ENCODE assay signal across 13 mouse cellular contexts in the genomic region with DNA sequence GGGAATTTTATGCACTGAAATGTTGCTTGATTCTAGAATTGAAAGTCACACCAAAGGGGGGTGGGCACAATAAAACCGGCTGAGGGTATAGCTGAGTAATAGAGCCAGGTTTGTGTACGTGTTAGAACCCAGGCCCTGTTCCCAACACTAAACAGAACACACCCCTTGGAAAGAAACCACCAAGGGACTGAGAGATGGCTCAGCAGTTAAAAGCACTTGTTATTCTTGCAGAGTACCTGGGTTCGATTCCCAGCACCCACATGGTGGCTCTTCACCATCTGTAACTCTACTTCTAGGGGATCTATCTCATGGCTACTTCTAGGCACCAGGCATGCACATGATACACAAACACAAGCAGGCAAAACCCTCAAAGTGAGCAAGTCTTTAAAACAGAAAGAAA. TPM values are rescaled to one million over a fixed set of nuclear protein-coding genes. Genes with fewer than 3 reads are reported as not detected.
A peak's percentile ranks its signal among the peaks of the same experiment; 100 is the strongest.
DNase-seq lines count a peak whose midpoint lies in the region; ATAC-seq and TF ChIP-seq lines count a peak whose summit lies in the region.
"Had no signal": no experiment of that assay in that cellular context is flagged by ENCODE, and none has a peak within 500 bp of the region (broad histone marks: within the 10 kb centered on the region; RNA-seq: fewer than 3 reads in every experiment).

No protein-coding gene starts in this region.

- H3K27ac ChIP-seq in kidney, embryonic 15.5 days: peak overlapping the region; percentile 80
- H3K27ac ChIP-seq in CH12.LX (ENCODE audit: insufficient read depth, low read depth): peak overlapping the region; percentile 97
- H3K27ac ChIP-seq in bone marrow macrophage, adult 2 months (ENCODE audit: insufficient read depth, low read depth, low read length): peak overlapping the region; percentile 93
- H3K27ac ChIP-seq in intestine, embryonic 16.5 days (ENCODE audit: low read length): peak overlapping the region; percentile 41; the same call in 1 of the 2 replicates

- no peak overlapping the region for H3K9ac ChIP-seq in kidney, embryonic 15.5 days
- 0 out of 2 replicates have a peak overlapping the region, but pooled peaks have one; percentile 40 for H3K9ac ChIP-seq in CH12.LX (ENCODE audit: insufficient read depth, low read depth)
- no peak overlapping the region for H3K9ac ChIP-seq in intestine, embryonic 16.5 days (ENCODE audit: low read depth, low read length)

- TF ChIP-seq POLR2A in CH12.LX (IDR thresholded peaks at IDR 0.05; ENCODE audit: low read depth, low read length): no peak
- TF ChIP-seq POLR2A in bone marrow macrophage, adult 2 months (IDR thresholded peaks at IDR 0.05; ENCODE audit: borderline replicate concordance, low read depth, low read length): no peak

- peaks cover 10% of the 10 kb centered on the region for H3K79me2 ChIP-seq in CH12.LX (replicated peaks; ENCODE audit: control insufficient read depth, extremely low read depth, insufficient read depth, poor library complexity, severe bottlenecking)

- TF ChIP-seq RAD21 in CH12.LX (IDR thresholded peaks at IDR 0.05; ENCODE audit: low read depth, low read length): no peak

- 95% methylated on average over 3 of the region's 3 CpGs for WGBS in kidney, embryonic 15.5 days
- 85% methylated on average over 3 of the region's 3 CpGs for WGBS in intestine, embryonic 16.5 days

- TF ChIP-seq CTCF in CH12.LX (conservative IDR thresholded peaks at IDR 0.05 in 1 of 2, IDR thresholded peaks at IDR 0.05 in 1 of 2; ENCODE audit: low read depth in 2 of 2, low read length in 2 of 2): no peak
- TF ChIP-seq CTCF in bone marrow macrophage, adult 2 months (IDR thresholded peaks at IDR 0.05; ENCODE audit: low read depth, low read length): no peak

- H3K4me3 ChIP-seq in kidney, embryonic 15.5 days (replicated peaks): no peak overlapping the region
- H3K4me3 ChIP-seq in CH12.LX (replicated peaks in 1 of 3; ENCODE audit: low read depth in 2 of 3, low read length in 2 of 3, poor library complexity in 1 of 3): no peak overlapping the region
- H3K4me3 ChIP-seq in bone marrow macrophage, adult 2 months (ENCODE audit: insufficient read depth, low read length): peak overlapping the region; percentile 57
- no peak overlapping the region for H3K4me3 ChIP-seq in intestine, embryonic 16.5 days (ENCODE audit: low read length)

- TF ChIP-seq EP300 in CH12.LX (IDR thresholded peaks at IDR 0.05; ENCODE audit: low read length): no peak

- DNase-seq in kidney, adult 18-20 months: no peak
- DNase-seq in CH12.LX (ENCODE audit: extremely low read depth): no peak
- DNase-seq in ovary, postnatal 10 days (ENCODE audit: low spot score): no peak
- DNase-seq in thymus, postnatal 36 days: no peak
- DNase-seq: cerebellum, postnatal 10 days; gastrocnemius, postnatal 25 days; liver; right cerebral cortex, postnatal 4 days had no signal

- peaks cover 34% of the 10 kb centered on the region for H3K4me1 ChIP-seq in kidney, embryonic 15.5 days
- H3K4me1 ChIP-seq in CH12.LX (ENCODE audit: control insufficient read depth in 1 of 2, insufficient read depth in 2 of 2): peaks cover 41 to 72% of the 10 kb centered on the region in 2 experiments
- peaks cover 57% of the 10 kb centered on the region for H3K4me1 ChIP-seq in bone marrow macrophage, adult 2 months (ENCODE audit: control insufficient read depth, insufficient read depth, low read length)
- H3K4me1 ChIP-seq in intestine, embryonic 16.5 days (ENCODE audit: control insufficient read depth, insufficient read depth, low read length): peaks cover 8% of the 10 kb centered on the region

- H3K4me2 ChIP-seq in kidney, embryonic 15.5 days: no peak overlapping the region
- no peak overlapping the region for H3K4me2 ChIP-seq in CH12.LX (ENCODE audit: insufficient read depth, low read depth, poor library complexity, severe bottlenecking)
- H3K4me2 ChIP-seq in intestine, embryonic 16.5 days (ENCODE audit: low read depth, low read length): no peak overlapping the region

- H3K9me3 ChIP-seq in kidney, embryonic 15.5 days (replicated peaks): no peaks in the 10 kb centered on the region
- H3K9me3 ChIP-seq in CH12.LX (replicated peaks; ENCODE audit: low read length): no peaks in the 10 kb centered on the region
- H3K9me3 ChIP-seq in intestine, embryonic 16.5 days (ENCODE audit: control insufficient read depth, low read length): no peaks in the 10 kb centered on the region

- no peak for ATAC-seq in kidney, embryonic 15.5 days (replicated peaks; ENCODE audit: low FRiP score)
- ATAC-seq in intestine, embryonic 16.5 days: no peak
- ATAC-seq: forebrain, embryonic 16.5 days had no signal

- H3K27me3 ChIP-seq in kidney, embryonic 15.5 days: no peaks in the 10 kb centered on the region
- H3K27me3 ChIP-seq in CH12.LX (replicated peaks): no peaks in the 10 kb centered on the region
- no peaks in the 10 kb centered on the region for H3K27me3 ChIP-seq in intestine, embryonic 16.5 days (replicated peaks; ENCODE audit: control insufficient read depth, insufficient read depth, low read length)

- dilution Hi-C loops in CH12.LX (cut with MboI; ENCODE audit: extremely low pct_ligation_motif_present, extremely low pct_unique_long_range_greater_than_20kb, low sequenced_read_pairs): no loop called here

- no peaks in the 10 kb centered on the region for H3K36me3 ChIP-seq in kidney, embryonic 15.5 days
- no peaks in the 10 kb centered on the region for H3K36me3 ChIP-seq in CH12.LX (replicated peaks in 1 of 2; ENCODE audit: control insufficient read depth in 1 of 2, insufficient read depth in 1 of 2, low read length in 1 of 2)
- H3K36me3 ChIP-seq in intestine, embryonic 16.5 days (ENCODE audit: control insufficient read depth, insufficient read depth, low read length): no peaks in the 10 kb centered on the region

- in situ Hi-C loops in CH12.LX (cut with MboI; ENCODE audit: low pct_ligation_motif_present, low pct_unique_long_range_greater_than_20kb, low sequenced_read_pairs): no loop called here

TF ChIP-seq in CH12.LX, 34 proteins besides CTCF, POLR2A, EP300 and RAD21:
- TF ChIP-seq MAFK (IDR thresholded peaks at IDR 0.05; ENCODE audit: insufficient replicate concordance, low read length): no peak
- TF ChIP-seq ZMIZ1 (IDR thresholded peaks at IDR 0.05; ENCODE audit: low read depth, low read length): no peak
- TF ChIP-seq IRF4 (IDR thresholded peaks at IDR 0.05; ENCODE audit: low read depth, low read length): no peak
- no peak for TF ChIP-seq CHD1 (IDR thresholded peaks at IDR 0.05; ENCODE audit: low read depth, low read length)
- 0 out of 2 replicates have a peak, but pooled peaks have one; percentile 4 for TF ChIP-seq MAX (IDR thresholded peaks at IDR 0.05; ENCODE audit: low read length)
- no peak for TF ChIP-seq POLR2AphosphoS2 (IDR thresholded peaks at IDR 0.05; ENCODE audit: low read depth, low read length)
- TF ChIP-seq JUND (conservative IDR thresholded peaks at IDR 0.05; ENCODE audit: low read depth, low read length): no peak
- no peak for TF ChIP-seq ELF1 (IDR thresholded peaks at IDR 0.05; ENCODE audit: low read depth, low read length)

RNA-seq across cellular contexts. Expression of a gene that starts 20.7 kb away (rescaled TPM):
- polyA plus RNA-seq in kidney, embryonic 15.5 days (2015; fragmentation: Nextera tagmentation; extraction: Ambion mirVana): not detected in 2 replicates
- 4.6 and 6.5 TPM in 2 replicates for total RNA-seq in CH12.LX (2012; rRNA removed)
- total RNA-seq in CH12.LX (2014; rRNA removed): not detected in 2 replicates
- polyA plus RNA-seq in CH12.LX (2012; ENCODE audit: insufficient read length, low read depth): 0.97 and 1.1 TPM in 2 replicates
- not detected in 2 replicates for polyA plus RNA-seq in bone marrow macrophage, adult 2 months (2012; ENCODE audit: insufficient read depth, insufficient read length, missing spikeins)
- 0.16 TPM in 1 of 2 replicates, not detected in the other for polyA plus RNA-seq in intestine, embryonic 16.5 days (2015; fragmentation: Nextera tagmentation; extraction: Ambion mirVana)
- total RNA-seq: gastrocnemius, postnatal 25 days; megakaryocyte progenitor cell, adult 5-6 weeks had no signal
- polyA plus RNA-seq: forebrain, embryonic 16.5 days had no signal

Comparison
In these comparisons a context has a peak if more than half of its experiments do, and no peak if none do; other contexts are left out.
1. H3K27ac ChIP-seq: peak in every context shown above with its lines; median percentile 97 in CH12.LX; 93 in bone marrow macrophage, adult 2 months; 80 in kidney, embryonic 15.5 days; 41 in intestine, embryonic 16.5 days.